ENCODE assay signal across 27 mouse cellular contexts in the genomic region with DNA sequence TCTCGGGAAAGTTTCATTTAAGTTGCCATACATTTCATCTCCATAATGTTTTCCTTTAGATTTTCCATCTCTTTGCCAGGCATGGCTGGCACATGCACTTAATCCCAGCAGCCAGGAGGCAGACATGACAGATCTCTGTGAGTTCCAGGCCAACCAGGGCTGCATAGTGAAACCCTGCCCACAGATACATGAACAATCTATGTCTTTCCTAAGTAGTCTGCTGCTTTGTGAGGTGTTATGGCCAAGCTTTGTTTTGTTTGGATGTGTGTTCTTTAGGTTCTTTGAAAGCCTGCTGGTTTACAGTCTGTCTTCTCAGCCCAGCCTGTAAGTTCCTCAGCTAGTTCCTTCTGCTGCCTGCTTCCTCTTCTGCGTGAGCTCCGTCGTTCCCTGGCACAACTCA. TPM values are rescaled to one million over a fixed set of nuclear protein-coding genes. Genes with fewer than 3 reads are reported as not detected.
"Had no signal": no experiment of that assay in that cellular context is flagged by ENCODE, and none has a peak within 500 bp of the region (broad histone marks: within the 10 kb centered on the region; RNA-seq: fewer than 3 reads in every experiment).

No protein-coding gene starts in this region.

- H3K36me3 ChIP-seq: heart, embryonic 13.5 days; heart, embryonic 15.5 days; hindbrain, embryonic 13.5 days; hindbrain, embryonic 15.5 days; kidney, embryonic 15.5 days; limb, embryonic 13.5 days; limb, embryonic 15.5 days; liver, embryonic 12.5 days had no signal

- ATAC-seq: hindbrain, postnatal 0 days; intestine, embryonic 16.5 days; liver, embryonic 12.5 days had no signal

- DNase-seq: gastrocnemius, postnatal 14 days; gastrocnemius, postnatal 36 days; heart, adult 11 months; heart, adult 2 months; heart, postnatal 14 days; heart, postnatal 36 days; kidney, adult 11 months; kidney, adult 2 months; kidney, adult 9 months; kidney, postnatal 14 days; kidney, postnatal 36 days; left cerebral cortex, postnatal 4 days; lung, adult 18-20 months had no signal

- H3K27ac ChIP-seq: heart, adult 2 months; heart, embryonic 13.5 days; heart, embryonic 15.5 days; hindbrain, embryonic 13.5 days; hindbrain, embryonic 15.5 days; hindbrain, postnatal 0 days; kidney, embryonic 15.5 days; kidney, postnatal 0 days; limb, embryonic 13.5 days; limb, embryonic 15.5 days; liver, embryonic 12.5 days; liver, embryonic 14.5 days had no signal

- H3K9me3 ChIP-seq: heart, embryonic 15.5 days; hindbrain, embryonic 13.5 days; hindbrain, embryonic 15.5 days; limb, embryonic 13.5 days; limb, embryonic 15.5 days; liver, embryonic 12.5 days had no signal

- H3K4me1 ChIP-seq: heart, embryonic 13.5 days; heart, embryonic 15.5 days; hindbrain, embryonic 13.5 days; hindbrain, embryonic 15.5 days; kidney, embryonic 15.5 days; limb, embryonic 13.5 days; limb, embryonic 15.5 days; liver, embryonic 12.5 days had no signal

- H3K4me2 ChIP-seq: heart, embryonic 11.5 days; heart, embryonic 13.5 days; heart, embryonic 15.5 days; hindbrain, embryonic 13.5 days; hindbrain, embryonic 15.5 days; kidney, embryonic 15.5 days; limb, embryonic 13.5 days; limb, embryonic 15.5 days; liver, embryonic 12.5 days had no signal

- H3K4me3 ChIP-seq: heart, adult 2 months; heart, embryonic 13.5 days; heart, embryonic 15.5 days; hindbrain, embryonic 13.5 days; hindbrain, embryonic 15.5 days; kidney, embryonic 15.5 days; limb, embryonic 13.5 days; limb, embryonic 15.5 days; liver, embryonic 12.5 days had no signal

- H3K9ac ChIP-seq: heart, embryonic 13.5 days; heart, embryonic 15.5 days; hindbrain, embryonic 13.5 days; hindbrain, embryonic 15.5 days; kidney, embryonic 15.5 days; limb, embryonic 13.5 days; limb, embryonic 15.5 days; liver, embryonic 12.5 days; liver, embryonic 14.5 days had no signal

- H3K27me3 ChIP-seq: heart, embryonic 13.5 days; heart, embryonic 15.5 days; hindbrain, embryonic 13.5 days; hindbrain, embryonic 15.5 days; kidney, embryonic 15.5 days; limb, embryonic 13.5 days; limb, embryonic 15.5 days; liver, embryonic 12.5 days had no signal

RNA-seq across cellular contexts. Expression of gene Rbm24, which starts 25.3 kb away (rescaled TPM):
- polyA plus RNA-seq: liver, adult 2 months had no signal
